Mouse (Mus musculus): ENCODE data around the gene Sec11a. TPM values are rescaled to one million over a fixed set of nuclear protein-coding genes. Genes with fewer than 3 reads are reported as not detected.

The Sec11a gene
- total RNA-seq, 4 experiments from 2014 or later = 90.9 to 110 (median 105) TPM

GRCm38 (mm10) chr7:80855316-80855715 is 92.3 kb downstream of the Sec11a start:
- DNase-seq = no peak

Other genes with a start within 250 kb of the Sec11a start
- gene Iqgap1, start 121.8 kb downstream of the Sec11a start, total RNA-seq (2022) = 100 to 1,000 TPM in 2 of 4 experiments, 10 to 100 TPM in 2; 82.6 to 138 (median 109) TPM
- 10 to 100 TPM in 2 of 4 experiments, 1 to 10 TPM in 2; 6.3 to 10.4 (median 9.7) TPM for gene Zscan2, start 86.9 kb downstream of the Sec11a start, total RNA-seq (2022)
- 10 to 100 TPM; 18.4 to 26.8 (median 24.0) TPM for gene Wdr73, start 46.5 kb downstream of the Sec11a start, total RNA-seq (2022)
- 1 to 10 TPM; 2.7 to 6.5 (median 3.4) TPM for gene Nmb, start 42.7 kb downstream of the Sec11a start, total RNA-seq (2022)
- 10 to 100 TPM; 21.2 to 31.7 (median 26.4) TPM for gene Zfp592, start 45.9 kb upstream of the Sec11a start, total RNA-seq (2022)
- under 1 TPM; 0.12 to 0.24 (median 0.19) TPM for gene Alpk3, start 109.8 kb upstream of the Sec11a start, total RNA-seq (2022)
- not detected for gene Slc28a1, start 167.0 kb upstream of the Sec11a start, total RNA-seq (2022)